Mouse (Mus musculus) embryonic stem cell, embryonic (primary cell): Measurements from ENCODE around the gene Scrg1.

ENCODE experiments used
- CTCF ChIA-PET, 4 experiments: fragments of 300-600 bp in 2 of 4; fragments of 350-600 bp in 2 of 4; sonication (Branson Sonifier 250); formaldehyde crosslinking; loops; one replicate each; lab custom pipeline; 2022; ENCODE audit warnings: inconsistent platforms in 2 of 4; lab: Charles Lee
- POLR2A ChIA-PET, 4 experiments: fragments of 300-600 bp in 2 of 4; fragments of 350-600 bp in 2 of 4; sonication (Branson Sonifier 250); formaldehyde crosslinking; loops; one replicate each; lab custom pipeline; 2022; ENCODE audit warnings: antibody characterized with exemption in 4 of 4, inconsistent platforms in 1 of 4; lab: Charles Lee

Scrg1 gene

GRCm38 (mm10) chr8:57455765-57456164 lies at the start of gene Scrg1:
Scrg1 (plus strand) TSS chr8:57455923.
- ChIA-PET CTCF (interaction anchor here in 1 of 4 experiments (0.6 kb wide), 1 partner anchor 145 kb away, joined by 4 read pairs; no protein-coding TSS in a partner anchor), POLR2A (interaction anchor here in 2 of 4 experiments (0.8 to 1.2 kb wide), 2 partner anchors 9 to 32 kb away, joined by 3 to 4 read pairs; partner anchors contain the start of gene Sap30 (in 1 of the 2))

GRCm38 (mm10) chr8:57406366-57406765 lies 49.4 kb upstream of the Scrg1 start:
- POLR2A ChIA-PET: interaction anchor here in 2 of 4 experiments (0.7 to 2.7 kb wide), 5 partner anchors 13 to 110 kb away, joined by 3 to 5 read pairs (median 4); partner anchors contain the start of gene Sap30 (in 1 of the 2)
- CTCF ChIA-PET: interaction anchor here in 1 of 4 experiments (0.7 kb wide), 1 partner anchor 247 kb away, joined by 4 read pairs; no protein-coding TSS in a partner anchor

GRCm38 (mm10) chr8:57409333-57409732 lies 46.4 kb upstream of the Scrg1 start:
- ChIA-PET CTCF (interaction anchor here in 1 of 4 experiments (1.7 kb wide), 1 partner anchor 20 kb away, joined by 7 read pairs; no protein-coding TSS in a partner anchor), POLR2A (interaction anchor here in 2 of 4 experiments (0.6 to 4.0 kb wide), 11 partner anchors 8 to 116 kb away, joined by 3 to 41 read pairs (median 4); partner anchors contain the start of genes Hmgb2 (in 1 of the 2) and Sap30 (in 1 of the 2))

- ChIA-PET POLR2A (interaction anchor here in 3 of 4 experiments (0.6 to 4.0 kb wide), 21 partner anchors 9 to 243 kb away, joined by 3 to 41 read pairs (median 4); partner anchors contain the start of genes Hmgb2 (in 2 of the 3), Sap30 (in 2 of the 3) and Galnt7 (in 1 of the 3)), CTCF (interaction anchor here in 2 of 4 experiments (1.0 to 1.7 kb wide), 4 partner anchors 16 to 56 kb away, joined by 5 to 7 read pairs (median 6); no protein-coding TSS in a partner anchor)
Measured at GRCm38 (mm10) chr8:57409779-57410472, 45.8 kb upstream of the Scrg1 start.

- CTCF ChIA-PET: interaction anchor here in 2 of 4 experiments (1.0 to 1.7 kb wide), 4 partner anchors 15 to 57 kb away, joined by 5 to 7 read pairs (median 6); no protein-coding TSS in a partner anchor
- POLR2A ChIA-PET: interaction anchor here in 3 of 4 experiments (0.9 to 4.0 kb wide), 18 partner anchors 10 to 242 kb away, joined by 3 to 41 read pairs (median 5); partner anchors contain the start of genes Hmgb2 (in 2 of the 3), Sap30 (in 2 of the 3) and Galnt7 (in 1 of the 3)
Measured at GRCm38 (mm10) chr8:57410473-57410863, 45.3 kb upstream of the Scrg1 start.

- POLR2A ChIA-PET: interaction anchor here in 3 of 4 experiments (0.6 to 4.0 kb wide), 11 partner anchors 8 to 106 kb away, joined by 3 to 41 read pairs (median 4); partner anchors contain the start of gene Sap30 (in 2 of the 3)
Measured at GRCm38 (mm10) chr8:57411366-57411765, 44.4 kb upstream of the Scrg1 start.

GRCm38 (mm10) chr8:57416827-57417226 lies 38.9 kb upstream of the Scrg1 start:
- CTCF ChIA-PET: interaction anchor here in 2 of 4 experiments (0.6 kb wide), 2 partner anchors 9 to 444 kb away, joined by 3 to 5 read pairs; no protein-coding TSS in a partner anchor

More at GRCm38 (mm10) chr8:57411366-57411765, 44.4 kb upstream of the Scrg1 start:
- CTCF ChIA-PET: interaction anchor here in 2 of 4 experiments (0.6 to 1.9 kb wide), 4 partner anchors 8 to 58 kb away, joined by 3 to 6 read pairs (median 5); no protein-coding TSS in a partner anchor

GRCm38 (mm10) chr8:57426074-57426473 lies 29.6 kb upstream of the Scrg1 start:
- POLR2A ChIA-PET: interaction anchor here in 3 of 4 experiments (0.6 to 1.8 kb wide), 7 partner anchors 16 to 182 kb away, joined by 3 to 6 read pairs (median 3); partner anchors contain the start of gene Sap30 (in 1 of the 3)
- CTCF ChIA-PET: interaction anchor here in 3 of 4 experiments (0.6 to 1.6 kb wide), 15 partner anchors 10 to 181 kb away, joined by 3 to 9 read pairs (median 5); no protein-coding TSS in a partner anchor

More at GRCm38 (mm10) chr8:57416827-57417226, 38.9 kb upstream of the Scrg1 start:
- POLR2A ChIA-PET: interaction anchor here in 2 of 4 experiments (0.7 to 1.6 kb wide), 3 partner anchors 15 to 101 kb away, joined by 3 to 5 read pairs (median 3); no protein-coding TSS in a partner anchor

- ChIA-PET POLR2A (interaction anchor here in 2 of 4 experiments (0.7 to 1.9 kb wide), 5 partner anchors 18 to 189 kb away, joined by 3 to 4 read pairs (median 4); no protein-coding TSS in a partner anchor), CTCF (interaction anchor here in 2 of 4 experiments (1.4 to 1.7 kb wide), 5 partner anchors 19 to 373 kb away, joined by 3 to 20 read pairs (median 5); no protein-coding TSS in a partner anchor)
Measured at GRCm38 (mm10) chr8:57427581-57428366, 27.9 kb upstream of the Scrg1 start.

GRCm38 (mm10) chr8:57428566-57428965 lies 27.2 kb upstream of the Scrg1 start:
- POLR2A ChIA-PET: interaction anchor here in 3 of 4 experiments (0.8 to 1.9 kb wide), 11 partner anchors 17 to 103 kb away, joined by 3 to 5 read pairs (median 3); partner anchors contain the start of genes Hmgb2 (in 1 of the 3) and Sap30 (in 1 of the 3)
- CTCF ChIA-PET: interaction anchor here (0.6 to 1.7 kb wide), 17 partner anchors 12 to 722 kb away, joined by 3 to 20 read pairs (median 4); partner anchors contain the start of gene Sap30 (in 2 of the 4)

GRCm38 (mm10) chr8:57429166-57429887 lies 26.4 kb upstream of the Scrg1 start:
- ChIA-PET CTCF (interaction anchor here (0.6 to 1.7 kb wide), 16 partner anchors 11 to 723 kb away, joined by 3 to 20 read pairs (median 4); partner anchors contain the start of gene Sap30 (in 2 of the 4)), POLR2A (interaction anchor here in 3 of 4 experiments (0.8 to 1.8 kb wide), 10 partner anchors 18 to 102 kb away, joined by 3 to 5 read pairs (median 3); partner anchors contain the start of genes Hmgb2 (in 1 of the 3) and Sap30 (in 1 of the 3))

GRCm38 (mm10) chr8:57429888-57430274 lies 25.8 kb upstream of the Scrg1 start:
- ChIA-PET POLR2A (interaction anchor here in 1 of 4 experiments (1.3 to 1.8 kb wide), 2 partner anchors 60 to 83 kb away, joined by 4 to 5 read pairs; partner anchors contain the start of gene Hmgb2), CTCF (interaction anchor here in 2 of 4 experiments (1.1 to 1.4 kb wide), 2 partner anchors 101 to 222 kb away, joined by 3 to 4 read pairs; no protein-coding TSS in a partner anchor)

GRCm38 (mm10) chr8:57430901-57431300 lies 24.8 kb upstream of the Scrg1 start:
- CTCF ChIA-PET: interaction anchor here in 2 of 4 experiments (1.0 to 1.3 kb wide), 2 partner anchors 13 to 101 kb away, joined by 3 read pairs; no protein-coding TSS in a partner anchor
- POLR2A ChIA-PET: interaction anchor here in 2 of 4 experiments (0.6 to 1.5 kb wide), 8 partner anchors 27 to 101 kb away, joined by 3 to 6 read pairs (median 3); no protein-coding TSS in a partner anchor

GRCm38 (mm10) chr8:57432802-57433201 lies 22.9 kb upstream of the Scrg1 start:
- ChIA-PET CTCF (interaction anchor here in 1 of 4 experiments (0.6 to 1.1 kb wide), 2 partner anchors 29 to 107 kb away, joined by 3 to 8 read pairs; no protein-coding TSS in a partner anchor), POLR2A (interaction anchor here in 1 of 4 experiments (0.6 to 0.9 kb wide), 2 partner anchors 54 to 256 kb away, joined by 3 read pairs; partner anchors contain the start of gene Sap30)

- POLR2A ChIA-PET: interaction anchor here (0.7 to 2.3 kb wide), 5 partner anchors 32 to 78 kb away, joined by 3 to 8 read pairs (median 4); partner anchors contain the start of gene Sap30 (in 1 of the 4)
- CTCF ChIA-PET: interaction anchor here in 1 of 4 experiments (0.7 to 1.0 kb wide), 2 partner anchors 96 to 375 kb away, joined by 3 read pairs; no protein-coding TSS in a partner anchor
Measured at GRCm38 (mm10) chr8:57435768-57436436, 19.8 kb upstream of the Scrg1 start.
